Mouse (Mus musculus) heart, adult 9 months (tissue): ENCODE measurements around the gene Ctnna2.

Experiments
- DNase-seq, 2 experiments: peaks; one replicate each; pipeline ENCODE4 v3.0.0; 2022; ENCODE audit warnings: low spot score in 2 of 2

The Ctnna2 gene

DNA sequence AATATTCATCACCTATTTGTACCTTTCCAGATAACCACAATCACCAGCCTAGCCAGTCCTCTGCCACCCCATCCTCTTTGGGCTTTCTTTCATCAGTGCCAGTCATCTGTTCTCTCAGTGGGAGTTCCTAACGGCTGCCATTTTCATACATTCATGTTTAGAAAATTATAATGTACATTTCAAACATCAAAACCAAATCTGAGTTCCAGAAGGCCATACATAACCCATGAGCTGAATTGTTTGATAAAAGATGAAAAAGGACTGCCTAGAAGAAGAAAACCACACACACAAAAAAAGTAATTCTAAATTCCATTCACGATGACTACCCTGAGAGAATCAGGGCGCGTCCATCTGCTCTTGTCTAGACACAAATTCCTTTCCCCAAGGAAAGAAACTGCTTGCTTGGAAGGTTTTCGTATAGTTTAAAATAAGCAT, 1014.5 kb downstream of the Ctnna2 start:
- DNase-seq, result no peak

GRCm38 (mm10) chr6:76908086-76908485, 1071.4 kb downstream of the Ctnna2 start:
- DNase-seq, result no peak

DNA sequence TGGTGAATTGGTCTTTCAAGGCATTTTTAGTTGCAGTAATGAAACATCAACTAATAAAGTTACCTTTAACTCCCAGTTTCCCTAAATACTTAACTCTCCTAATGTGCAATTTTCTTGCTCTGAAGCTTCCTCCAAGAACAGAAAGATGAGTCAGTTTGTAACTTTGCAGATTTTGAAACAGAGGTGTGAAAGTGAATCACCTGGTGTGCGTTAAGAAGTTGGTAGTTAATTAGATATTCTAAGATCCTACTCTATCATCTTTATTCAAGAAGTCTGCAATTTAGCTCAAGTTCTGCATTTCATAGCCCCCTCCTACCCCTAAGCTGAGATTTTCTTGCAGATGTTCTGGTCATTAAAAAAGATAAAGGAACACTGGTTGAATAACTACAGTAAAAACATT, 1082.3 kb downstream of the Ctnna2 start:
- DNase-seq, result no peak
